Mouse (Mus musculus) spleen, adult 2 months (tissue): Measurements from ENCODE around the gene Mrpl38.

ENCODE experiments used
- CTCF ChIP-seq: fragments of 200-500 bp; IDR thresholded peaks from 2 replicates; pipeline ENCODE4 v1.5.1; 2011; ENCODE audit warnings: mild to moderate bottlenecking, inconsistent platforms; ENCODE audit not compliant: insufficient read depth, insufficient read length, insufficient replicate concordance; ENCODE audit errors: extremely low read depth
- POLR2A ChIP-seq: fragments of 200-500 bp; IDR thresholded peaks from 2 replicates; pipeline ENCODE4 v1.6.1; 2011; ENCODE audit warnings: low read depth, low read length, inconsistent platforms

DNA sequence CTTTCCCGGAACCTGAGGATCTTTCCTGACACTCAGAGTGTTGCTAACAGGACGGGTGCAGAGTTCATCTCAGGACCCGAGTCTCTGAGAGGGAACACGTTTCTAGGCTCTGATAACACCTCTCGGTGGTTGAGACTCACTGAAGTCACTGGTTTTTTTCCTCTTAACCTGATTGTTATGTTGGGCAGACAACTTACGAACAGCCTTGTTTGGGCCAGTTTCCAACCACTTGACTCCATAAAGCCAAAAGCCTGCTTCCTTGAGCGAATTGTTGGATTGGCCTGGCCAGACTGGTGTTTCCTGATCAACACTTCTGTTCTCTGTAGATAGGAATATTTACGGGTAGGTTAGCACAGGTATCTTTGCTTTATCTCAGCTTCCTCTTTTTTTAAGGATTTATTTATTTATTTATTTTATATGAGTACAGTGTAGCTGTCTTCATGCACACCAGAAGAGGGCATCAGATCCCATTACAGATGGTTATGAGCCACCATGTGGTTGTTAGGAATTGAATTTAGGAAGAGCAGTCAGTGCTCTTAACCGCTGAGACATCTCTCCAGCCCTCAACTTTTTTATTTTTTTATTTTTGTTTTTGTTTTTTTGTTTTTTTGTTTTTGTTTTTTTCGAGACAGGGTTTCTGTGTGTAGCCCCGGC lies 49.8 kb downstream of the Mrpl38 start:
- TF ChIP-seq CTCF, result no peak
- no peak for TF ChIP-seq POLR2A
